Mouse (Mus musculus) CD4-positive, CD25-positive, alpha-beta regulatory T cell, adult 4 months (primary cell): Measurements from ENCODE around the gene Zswim4. TPM values are rescaled to one million over a fixed set of nuclear protein-coding genes. Genes with fewer than 3 reads are reported as not detected.
A peak's percentile ranks its signal among the peaks of the same experiment; 100 is the strongest.
"Not testable (repeated sequence)": the region's sequence is repeated elsewhere in the genome, so short reads cannot be mapped to it uniquely, and the experiment has no call there.

ENCODE experiments used
- ATAC-seq: one replicate; pipeline ENCODE4 v1.8.0; 2017
- polyA plus RNA-seq, 2 experiments: library from polyadenylated mRNA; unstranded; fragments of 100-300 nt; shearing (Covaris generic); gene quantifications; one replicate each; pipeline ENCODE4 v1.2.1; 2017

Zswim4 gene
- polyA plus RNA-seq, result 1 to 10 TPM; 3.3 to 4.3 TPM

DNA sequence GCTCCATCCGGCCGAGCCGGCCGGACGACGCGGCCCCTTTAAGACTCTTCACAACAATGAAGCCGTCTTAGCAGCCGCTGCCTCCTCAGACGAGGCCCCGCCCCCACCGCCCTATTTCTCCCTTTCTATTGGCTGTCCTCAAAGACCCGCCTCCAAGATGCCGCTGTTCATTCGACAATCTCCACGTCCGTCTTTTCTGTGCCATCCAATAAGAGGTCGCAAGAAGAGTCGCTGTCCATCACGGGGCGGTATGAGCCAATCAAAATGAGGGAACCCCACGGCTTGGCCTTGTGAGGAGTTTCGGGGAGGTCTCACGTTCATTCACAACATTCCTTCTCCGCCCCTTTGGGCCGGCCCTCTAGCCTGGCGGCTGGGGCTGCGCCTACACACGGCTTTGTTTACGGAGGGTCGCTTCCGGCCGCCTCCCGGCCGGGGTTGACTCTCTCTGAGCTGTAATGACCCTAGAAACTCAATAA, at the start of gene Zswim4:
Zswim4 (minus strand) TSS at position 58 of the 476 bp plus-strand sequence.
- ATAC-seq, result peak; percentile 98

DNA sequence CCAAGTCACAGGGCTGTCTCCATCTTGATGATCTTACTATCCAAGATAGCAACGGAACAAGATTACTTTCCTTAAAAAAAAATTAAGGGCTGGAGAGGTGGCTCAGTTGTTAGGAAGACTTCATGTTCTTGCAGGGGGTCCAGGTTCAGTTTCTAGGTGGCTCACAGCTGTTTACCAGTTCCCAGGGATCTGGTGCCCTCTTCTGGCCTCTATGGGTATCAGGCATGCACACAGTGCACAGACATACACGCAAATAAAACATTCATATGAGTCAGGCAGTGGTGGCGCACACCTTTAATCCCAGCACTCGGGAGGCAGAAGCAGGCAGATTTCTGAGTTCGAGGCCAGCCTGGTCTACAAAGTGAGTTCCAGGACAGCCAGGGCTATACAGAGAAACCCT, 48.8 kb upstream of the Zswim4 start:
- ATAC-seq, result not testable (repeated sequence)

DNA sequence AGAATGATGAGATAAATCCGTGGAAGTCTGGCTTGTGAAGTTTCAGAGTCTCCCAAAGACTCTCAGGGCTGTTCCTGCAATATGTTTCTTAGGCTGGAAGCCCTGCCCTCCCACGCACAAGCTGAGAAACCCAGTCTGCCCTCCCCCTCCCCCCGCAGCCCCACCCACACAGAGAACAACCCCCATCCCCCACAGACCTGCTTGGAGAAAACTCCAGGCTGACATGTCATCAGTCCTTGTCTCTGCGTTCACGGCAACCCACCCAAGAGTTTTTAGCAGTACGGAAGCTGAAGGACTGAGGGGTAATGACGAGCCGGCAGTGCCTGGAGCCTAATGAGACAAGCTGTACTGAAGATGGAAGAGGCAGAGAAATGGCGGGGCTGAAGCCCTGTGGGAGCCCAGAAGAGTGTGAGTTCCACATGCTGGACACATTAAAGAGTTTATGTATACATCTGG, 47.8 kb upstream of the Zswim4 start:
- no peak for ATAC-seq

DNA sequence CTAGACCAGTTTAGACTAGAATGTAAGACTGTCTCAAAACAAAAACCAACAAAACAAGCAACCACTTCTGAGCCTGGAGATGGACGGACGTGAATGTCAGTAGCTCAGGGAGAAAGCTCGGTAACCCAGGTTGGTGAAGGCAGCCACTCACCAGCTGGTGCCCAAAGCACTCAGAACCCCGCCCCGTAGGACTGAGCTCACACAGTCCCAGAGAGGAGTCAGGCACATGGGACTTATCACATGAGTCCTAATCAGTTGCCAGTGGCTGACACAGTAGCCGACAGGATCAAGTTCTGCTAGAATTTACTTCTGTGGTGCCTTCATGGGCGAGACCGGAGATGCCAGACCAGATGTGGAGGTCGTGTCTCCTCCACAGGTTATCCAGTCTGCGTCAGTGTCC, 43.9 kb upstream of the Zswim4 start:
- no peak for ATAC-seq

DNA sequence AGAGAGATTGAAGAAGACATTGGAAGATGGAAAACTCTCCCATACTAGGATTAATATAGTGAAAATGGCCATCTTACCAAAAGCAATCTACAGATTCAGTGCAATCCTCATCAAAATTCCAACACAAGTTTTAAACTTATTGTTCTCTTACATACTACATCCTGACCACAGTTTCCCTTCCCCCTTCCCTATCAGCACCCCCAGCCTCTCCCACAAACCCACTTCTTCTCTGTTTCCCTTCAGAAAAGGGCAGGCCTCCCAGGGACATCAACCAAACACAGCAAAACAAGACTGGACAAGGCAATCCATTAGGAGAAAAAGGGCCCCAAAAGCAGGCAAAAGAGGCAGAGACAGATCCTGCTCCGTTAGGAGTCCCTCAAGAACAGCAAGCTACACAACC, 39.6 kb upstream of the Zswim4 start:
- no peak for ATAC-seq

DNA sequence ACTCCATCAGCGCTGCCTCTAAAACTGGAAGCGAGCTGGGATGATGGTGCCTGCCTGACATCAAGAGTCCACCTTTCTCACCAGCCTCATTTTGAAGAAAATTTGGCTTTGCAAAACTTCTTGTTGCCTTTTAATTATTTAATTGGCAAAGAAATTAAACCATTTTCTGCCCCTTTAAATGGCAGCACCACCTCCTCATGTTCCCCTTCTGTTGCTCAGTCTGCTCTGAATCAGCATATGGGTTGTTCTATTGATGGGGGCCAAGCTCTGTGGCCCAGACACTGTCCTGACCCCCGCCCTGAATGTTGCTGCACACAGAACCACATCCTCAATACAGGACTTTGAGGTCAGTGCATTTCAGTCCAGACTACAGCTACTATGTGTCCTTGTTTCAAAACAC, 37.1 kb upstream of the Zswim4 start:
- ATAC-seq, result no peak

DNA sequence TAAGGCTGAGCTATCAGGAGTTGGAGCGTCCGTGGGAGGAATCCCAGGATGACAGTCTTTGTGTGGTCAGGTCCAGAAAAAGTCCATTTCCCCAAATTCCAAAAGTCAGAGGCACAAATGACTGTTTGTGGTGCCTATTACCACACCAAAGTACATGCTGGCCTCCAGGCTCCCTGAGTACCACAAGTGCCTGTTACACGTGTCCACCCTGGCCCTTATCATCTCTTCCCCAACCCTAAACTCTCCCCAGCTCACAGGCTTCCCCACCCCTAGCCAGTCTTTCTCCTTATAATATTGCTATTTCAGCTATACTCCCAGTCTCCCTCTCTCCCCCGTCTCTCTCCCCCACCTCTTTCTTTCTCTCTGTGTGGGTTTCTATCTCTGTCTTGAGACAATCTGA, 35.4 kb upstream of the Zswim4 start:
- no peak for ATAC-seq

DNA sequence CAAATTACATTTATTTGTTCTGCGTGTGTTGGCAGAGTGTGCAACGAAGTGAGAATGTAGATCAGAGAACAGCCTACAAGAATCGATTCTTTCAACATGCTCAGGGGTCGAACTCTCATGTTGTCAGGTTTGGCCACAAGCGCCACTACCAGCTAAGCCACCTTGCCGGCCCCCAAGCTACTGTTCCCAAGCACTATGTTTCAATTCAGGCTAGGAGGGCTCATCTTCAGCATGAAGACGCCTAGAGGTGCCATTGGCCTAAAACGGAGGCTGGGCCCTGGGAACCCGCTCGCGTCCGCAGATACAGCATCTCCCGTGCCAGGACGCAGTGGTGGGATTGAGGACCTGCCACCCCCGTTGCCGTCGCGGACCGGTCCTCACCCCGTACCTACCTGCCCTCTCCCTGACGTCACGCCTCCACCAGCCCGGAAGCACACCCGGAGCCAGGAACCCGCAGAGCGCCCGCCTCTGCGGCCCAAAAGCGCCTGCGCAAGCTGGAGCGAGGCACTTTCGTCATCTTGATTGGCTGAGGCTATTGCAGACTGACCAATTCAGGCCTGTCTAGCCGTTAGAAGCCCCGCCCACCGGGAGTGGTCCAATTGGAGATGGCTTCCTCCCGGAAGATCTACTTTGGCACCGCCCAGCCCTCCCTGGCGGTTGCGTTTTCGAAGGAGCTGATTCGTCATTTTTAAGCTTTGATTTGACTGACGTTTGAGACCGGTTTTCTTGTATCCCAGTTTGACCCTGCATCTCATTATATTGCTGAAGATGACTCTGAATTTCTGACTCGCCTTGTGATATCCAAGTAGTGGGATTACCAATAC, 33.3 kb upstream of the Zswim4 start, which contains the start of gene Ccdc130:
Ccdc130 (minus strand) TSS at position 431 of the 824 bp plus-strand sequence.
- ATAC-seq, result peak; percentile 97

DNA sequence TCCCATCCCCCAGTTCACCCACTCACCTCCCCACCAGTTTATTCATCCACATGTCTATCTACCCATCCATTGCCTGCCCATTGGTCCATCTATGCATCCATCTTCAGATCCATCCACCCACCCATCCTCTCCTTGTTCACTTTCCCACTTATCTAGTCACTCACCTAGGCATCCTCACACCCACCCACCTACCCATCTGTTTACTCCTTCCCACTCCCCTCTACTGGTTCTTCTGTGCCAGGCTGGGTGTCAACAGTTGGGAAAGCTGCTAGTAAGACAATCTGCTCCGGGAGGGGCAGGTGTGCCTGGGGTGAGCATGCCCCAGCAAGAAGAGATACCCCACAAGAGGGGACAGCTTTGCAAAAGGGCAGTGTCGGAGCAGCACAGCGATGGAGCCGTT, 24.2 kb upstream of the Zswim4 start:
- ATAC-seq, result no peak

DNA sequence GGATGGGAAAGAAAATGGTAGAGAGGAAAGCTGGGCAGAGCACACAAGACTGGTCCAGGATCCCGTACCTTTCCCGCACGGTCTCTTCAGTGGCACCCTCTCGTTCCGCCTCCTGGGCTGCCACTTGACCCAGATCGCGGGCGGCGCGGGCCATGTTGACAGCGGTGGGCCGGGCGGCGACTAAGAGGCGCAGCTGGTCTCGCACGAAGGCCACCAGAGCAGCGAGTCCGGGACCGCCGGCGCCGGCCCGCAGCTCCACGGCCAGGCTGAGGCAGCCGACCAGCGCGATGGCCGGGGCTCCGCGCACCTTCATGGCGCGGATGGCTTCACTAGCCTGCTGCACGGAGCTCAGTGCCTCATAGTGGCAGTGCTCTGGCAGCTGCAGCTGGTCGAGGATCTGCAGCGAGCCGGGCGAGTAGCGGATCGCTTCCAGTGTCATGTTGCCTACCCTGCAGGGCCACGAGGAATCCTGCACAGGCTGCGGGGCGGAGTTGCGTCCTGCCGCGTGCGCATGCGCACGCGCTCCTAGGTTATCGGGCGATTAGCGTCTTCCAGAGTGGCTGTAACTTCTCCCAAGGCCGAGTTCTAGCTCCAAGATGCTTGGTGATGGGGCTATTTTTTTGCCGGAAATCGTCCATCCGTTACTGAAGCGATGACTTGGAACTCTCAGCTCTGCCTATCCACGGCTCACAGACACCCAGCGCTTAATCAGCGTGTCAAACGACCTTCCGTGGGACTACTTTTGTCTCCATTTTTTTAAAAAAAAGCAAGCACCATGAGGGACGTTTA, 20.2 kb upstream of the Zswim4 start, which contains the start of gene Mri1:
Mri1 (minus strand) TSS at position 505 of the 789 bp plus-strand sequence.
- peak; percentile 79 for ATAC-seq

DNA sequence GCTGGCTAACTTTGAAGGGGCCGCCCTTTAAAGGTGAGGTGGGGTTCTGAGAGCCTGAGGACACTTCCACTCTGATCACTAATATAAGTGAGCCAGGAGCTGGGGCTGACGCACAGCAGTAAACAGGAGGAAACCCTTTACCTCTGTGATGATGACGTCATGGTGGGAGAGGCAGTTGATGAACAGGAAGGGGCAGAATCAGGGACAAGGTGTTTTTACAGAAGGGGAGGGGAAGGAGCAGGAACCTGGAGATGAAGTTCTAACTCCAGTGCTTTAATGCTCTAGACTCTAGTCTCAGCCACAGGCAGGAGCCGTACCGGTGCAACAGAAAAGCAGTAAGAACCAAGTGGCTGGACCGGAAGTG, 19.6 kb upstream of the Zswim4 start:
- ATAC-seq, result peak; percentile 82

DNA sequence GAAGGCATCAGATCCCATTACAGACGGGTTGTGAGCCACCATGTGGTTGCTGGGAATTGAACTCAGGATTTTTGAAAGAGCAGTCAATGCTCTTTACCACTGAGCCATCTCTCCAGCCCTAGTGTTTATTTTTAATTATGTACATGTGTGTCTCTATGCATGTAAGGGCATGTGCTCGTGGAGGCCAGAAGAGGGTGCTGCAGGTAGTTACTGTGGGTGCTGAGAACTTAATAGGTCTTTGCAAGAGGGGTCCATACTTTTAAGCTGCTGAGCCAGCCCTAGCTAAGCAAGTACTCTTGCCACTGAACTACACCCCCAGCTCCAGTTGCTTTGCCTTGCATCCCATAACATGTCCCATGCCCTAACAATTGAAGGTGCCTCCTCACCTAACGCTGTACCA, 19.0 kb upstream of the Zswim4 start:
- ATAC-seq, result no peak

DNA sequence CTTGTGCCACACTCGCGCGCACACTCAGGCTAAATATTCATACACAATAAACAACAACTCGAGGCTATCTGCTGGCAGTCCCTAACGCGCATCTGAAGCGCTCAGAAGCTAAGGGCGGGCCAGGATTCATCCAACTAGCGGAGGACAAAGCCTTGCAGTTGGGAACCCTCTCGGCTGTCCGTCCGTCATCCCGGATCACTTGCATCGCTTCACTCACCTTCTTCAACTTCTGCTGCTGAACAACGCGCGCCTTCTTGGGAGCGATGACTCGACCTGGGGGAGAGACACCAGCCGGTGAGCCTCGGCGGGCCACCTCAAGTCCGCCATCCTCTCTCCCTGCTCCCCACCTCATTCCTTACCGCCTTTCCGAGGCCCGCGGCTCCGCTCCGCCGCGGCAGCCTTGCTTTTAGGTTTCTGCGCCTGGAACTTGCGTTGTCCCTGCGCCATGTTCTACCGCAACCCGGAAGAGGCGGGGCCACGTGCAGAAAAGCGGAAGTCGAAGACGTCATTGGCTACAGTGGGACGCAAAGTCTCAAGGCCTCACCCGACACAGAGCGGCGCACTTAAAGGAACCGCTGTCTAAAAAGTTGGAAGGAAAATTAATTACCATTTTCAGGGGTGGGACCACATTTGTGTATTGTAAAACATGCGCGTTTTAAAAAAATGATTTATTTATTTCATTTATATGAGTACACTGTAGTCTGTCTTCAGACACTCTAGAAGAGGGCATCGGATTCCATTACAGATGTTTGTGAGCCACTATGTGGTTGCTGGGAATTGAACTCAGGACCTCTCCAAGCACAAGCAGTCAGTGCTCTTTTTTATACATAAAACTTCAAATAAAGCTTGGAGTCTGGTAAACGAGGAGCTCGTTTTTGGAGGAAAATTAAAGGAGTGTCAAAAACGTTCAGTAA, 12.7 kb upstream of the Zswim4 start, which contains the start of gene D8Ertd738e:
D8Ertd738e (minus strand) TSS at position 463 of the 914 bp plus-strand sequence.
- peak; percentile 100 for ATAC-seq

DNA sequence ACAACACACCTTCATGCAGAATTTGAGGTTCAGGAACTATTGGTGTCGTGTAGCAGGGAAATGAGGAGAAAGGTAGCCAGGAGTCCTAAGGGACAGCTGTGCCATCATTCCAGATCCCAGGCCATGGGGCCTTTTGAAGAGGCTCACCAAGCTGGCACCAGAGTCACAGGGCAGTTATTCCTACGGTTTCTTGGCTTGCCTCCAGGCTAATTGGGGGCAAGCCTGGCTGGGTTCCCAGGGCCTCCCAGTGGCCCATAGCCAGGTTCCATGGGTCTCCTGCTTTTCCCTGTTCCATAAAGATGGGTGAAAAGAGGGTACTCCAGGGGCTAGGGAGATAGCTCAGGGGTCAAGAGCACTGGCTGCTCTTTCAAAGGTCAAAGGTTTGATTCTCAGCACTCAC, 5.0 kb upstream of the Zswim4 start:
- ATAC-seq, result no peak

DNA sequence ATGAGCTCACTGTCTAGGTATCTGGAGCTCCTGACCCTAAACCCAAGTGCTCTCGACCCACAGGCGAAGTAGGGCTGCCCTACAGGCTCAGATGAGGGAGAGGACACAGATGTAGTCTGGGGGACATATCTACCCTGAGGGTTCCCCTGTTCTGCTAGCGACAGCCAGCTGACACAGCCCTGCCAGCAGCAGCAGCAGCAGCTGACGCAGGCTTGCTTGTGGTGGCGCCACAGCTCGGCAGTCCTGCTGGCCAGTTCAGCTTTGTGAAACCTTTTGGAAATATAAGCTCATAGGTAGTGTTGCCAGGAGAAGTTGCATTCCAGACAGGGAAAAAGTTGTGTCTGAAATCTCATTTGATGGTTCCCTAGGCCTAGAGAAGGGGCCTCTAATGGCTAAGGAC, 4.3 kb upstream of the Zswim4 start:
- no peak for ATAC-seq

DNA sequence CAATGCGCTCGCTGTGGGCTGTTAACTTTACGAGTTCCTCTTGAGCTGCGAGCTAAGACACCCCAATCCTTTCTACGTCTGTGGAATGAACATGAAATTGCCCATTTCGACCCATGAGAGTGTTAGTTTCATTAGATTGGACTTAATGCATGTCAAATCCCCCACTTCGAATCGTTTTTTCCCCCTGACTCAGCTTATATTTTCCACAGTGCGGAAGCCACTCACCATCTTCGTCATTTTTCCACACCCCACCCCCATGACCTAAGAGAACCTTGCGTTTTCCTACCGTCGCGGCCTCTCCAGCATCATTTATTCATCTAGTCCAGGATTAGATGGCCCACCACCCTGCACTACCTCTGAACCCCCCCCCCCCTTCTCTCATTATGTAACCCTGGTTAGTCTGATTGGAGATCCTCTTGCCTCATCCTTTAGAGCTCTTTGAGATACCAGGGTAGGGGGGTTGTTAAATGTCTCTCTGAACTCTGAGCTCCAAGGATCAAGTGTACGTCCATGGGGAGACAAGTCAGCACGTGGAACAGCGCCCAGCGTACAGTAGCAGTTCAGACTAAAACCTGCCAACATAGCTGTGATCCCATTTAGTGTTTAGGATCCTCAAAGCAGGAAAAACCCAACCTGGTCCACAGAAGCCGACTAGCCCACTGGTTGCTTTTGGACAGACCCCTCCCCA, 831 bp upstream of the Zswim4 start:
- ATAC-seq, result peak; percentile 23

DNA sequence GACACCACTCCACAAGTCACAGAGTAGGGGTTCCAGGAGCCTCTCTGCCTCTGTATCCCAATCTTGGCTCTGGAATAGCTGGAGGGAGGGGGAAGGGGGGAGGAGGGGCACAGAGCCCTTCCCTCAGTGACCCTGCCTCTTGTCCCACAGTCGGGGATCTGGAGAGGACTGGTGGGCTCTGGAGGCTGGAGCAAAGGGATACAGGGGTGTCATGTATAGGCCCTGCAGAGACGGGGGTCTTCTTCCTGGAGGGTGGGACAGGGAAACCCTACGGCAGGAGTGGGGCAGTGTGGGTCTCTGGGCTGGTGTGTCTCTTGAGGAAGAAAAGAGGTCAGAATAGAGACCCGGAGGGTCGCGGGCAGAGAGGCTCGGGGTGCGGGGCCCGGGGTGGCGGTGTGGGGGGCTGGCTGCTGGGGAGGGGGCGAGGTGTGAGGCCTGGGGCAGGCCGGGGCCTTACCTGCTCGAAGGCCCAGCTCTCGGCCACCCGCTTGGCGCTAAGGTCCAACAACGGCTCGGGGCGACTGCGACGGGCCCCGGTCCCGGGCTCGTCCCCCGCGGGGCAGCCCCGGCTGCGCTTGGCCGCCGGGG, 351 bp downstream of the Zswim4 start:
- no peak for ATAC-seq

DNA sequence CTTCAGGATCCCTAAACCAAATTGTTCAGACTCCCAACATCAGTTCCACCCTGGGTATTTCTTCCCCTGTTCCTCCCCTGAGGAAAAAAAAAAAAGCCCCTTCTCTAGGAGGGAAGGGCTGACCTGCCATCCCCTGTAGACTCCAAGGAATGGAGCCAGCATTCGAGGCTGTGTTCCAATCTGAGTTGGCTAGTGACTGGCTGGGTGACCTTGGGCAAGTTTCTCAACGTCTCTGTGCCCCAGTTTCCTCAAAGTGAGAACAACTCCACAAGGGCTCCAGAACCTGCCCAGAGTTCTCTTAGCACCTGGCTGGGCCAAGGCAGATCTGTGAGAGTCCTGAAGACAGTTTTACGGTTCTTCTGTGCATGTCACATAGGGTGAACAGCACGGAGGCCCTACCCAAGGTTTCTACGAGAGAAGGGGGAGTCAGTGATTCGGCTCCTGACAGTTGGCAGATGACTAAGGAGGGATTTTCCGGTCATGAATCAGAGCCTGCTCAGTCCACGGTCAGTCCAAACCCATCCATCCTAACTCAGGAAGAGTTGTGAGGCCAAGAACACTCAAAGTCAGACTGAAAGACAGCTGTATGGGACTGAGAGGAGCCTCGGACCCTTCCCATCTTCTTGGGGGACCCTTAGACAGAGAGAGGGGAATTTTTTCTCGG, 977 bp downstream of the Zswim4 start:
- no peak for ATAC-seq

DNA sequence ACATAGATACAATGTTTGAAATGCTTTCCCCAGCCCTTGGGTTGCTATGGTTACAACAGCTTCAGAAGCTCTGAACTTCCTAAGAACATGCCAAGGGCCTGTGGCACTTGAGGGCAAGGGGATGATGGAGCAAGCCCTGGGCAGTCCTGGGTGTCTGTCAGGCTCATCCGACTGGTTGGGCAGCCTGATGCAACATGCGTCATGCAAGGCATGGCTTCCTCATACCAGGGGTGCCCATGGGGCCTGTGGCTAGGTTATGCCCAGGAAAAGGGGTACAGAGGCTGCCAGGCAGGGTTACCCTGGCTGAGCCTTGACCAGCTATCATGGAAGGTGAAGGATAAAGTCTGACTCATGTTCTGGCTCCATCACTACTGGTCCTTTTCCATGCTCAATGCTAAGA, 3.8 kb downstream of the Zswim4 start:
- ATAC-seq, result no peak

DNA sequence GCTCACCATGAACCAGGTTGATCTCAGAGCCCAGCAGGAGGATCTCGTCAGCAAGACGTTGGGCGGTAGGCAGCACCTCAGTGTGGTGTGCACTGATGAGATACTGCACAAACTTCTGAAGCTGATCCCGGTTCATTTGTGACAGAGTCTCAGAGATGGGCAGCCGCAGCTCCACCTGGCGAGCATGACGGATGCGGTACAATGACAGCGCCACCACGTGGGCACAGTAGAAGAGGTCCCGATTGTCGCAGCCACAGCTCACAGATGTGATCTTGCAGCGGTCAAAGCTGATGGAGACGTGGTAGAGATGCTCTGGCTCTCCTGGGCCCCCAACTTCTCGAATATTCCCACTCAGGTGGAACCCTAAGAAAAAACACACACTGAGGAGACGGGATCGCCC, 6.1 kb downstream of the Zswim4 start:
- no peak for ATAC-seq
